Comparison of ENCODE assay signal across 10 mouse cellular contexts in the genomic region with DNA sequence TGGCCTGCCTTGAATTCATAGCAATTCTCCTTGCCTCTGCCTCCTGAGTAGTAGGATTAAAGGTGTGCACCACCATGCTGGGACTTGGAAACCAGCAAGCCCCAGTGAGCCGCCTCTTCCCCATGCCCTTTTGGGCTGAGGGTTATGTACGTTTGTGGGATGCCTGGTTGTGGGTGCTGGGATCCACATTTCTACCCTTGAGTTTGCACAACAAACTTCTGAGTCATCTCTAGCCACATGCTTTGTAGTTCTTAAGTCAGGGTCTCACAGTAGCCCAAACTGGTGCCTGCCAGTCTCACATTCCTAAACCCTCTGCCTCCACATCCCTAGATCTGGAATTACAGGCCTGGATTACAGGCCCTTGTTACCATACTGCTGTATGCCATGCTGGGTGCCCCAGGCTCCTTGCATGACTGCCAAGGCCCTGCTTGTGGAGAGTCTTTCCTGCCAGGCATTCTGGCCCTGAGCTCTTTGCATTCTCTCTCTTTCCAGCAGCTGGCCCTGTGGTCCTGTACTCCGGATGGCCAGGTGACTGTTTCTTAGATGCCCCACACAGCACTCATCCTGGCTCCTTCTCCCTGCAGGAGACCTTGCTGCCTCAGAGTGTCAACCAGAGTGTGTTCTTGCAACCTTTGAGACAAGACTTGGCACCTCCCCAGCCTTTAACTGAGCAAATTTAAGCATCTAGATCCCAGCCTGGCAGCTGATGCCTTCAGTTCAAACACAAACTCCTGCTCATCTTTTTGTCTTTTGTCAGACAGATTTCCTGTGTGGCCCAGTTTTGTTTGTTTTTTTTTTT. TPM values are rescaled to one million over a fixed set of nuclear protein-coding genes. Genes with fewer than 3 reads are reported as not detected.
A peak's percentile ranks its signal among the peaks of the same experiment; 100 is the strongest.
DNase-seq lines count a peak whose midpoint lies in the region; ATAC-seq and TF ChIP-seq lines count a peak whose summit lies in the region.
"Had no signal": no experiment of that assay in that cellular context is flagged by ENCODE, and none has a peak within 500 bp of the region (broad histone marks: within the 10 kb centered on the region; RNA-seq: fewer than 3 reads in every experiment).

No protein-coding gene starts in this region.

- H3K27ac ChIP-seq in hindbrain, postnatal 0 days: peak overlapping the region; percentile 61; the same call in 1 of the 2 replicates
- no peak overlapping the region for H3K27ac ChIP-seq in hindbrain, embryonic 10.5 days
- H3K27ac ChIP-seq: midbrain, embryonic 12.5 days had no signal

- H3K27me3 ChIP-seq in hindbrain, postnatal 0 days (ENCODE audit: insufficient read depth, low read length): no peaks in the 10 kb centered on the region
- H3K27me3 ChIP-seq in hindbrain, embryonic 10.5 days (ENCODE audit: insufficient read depth, poor library complexity, severe bottlenecking): no peaks in the 10 kb centered on the region
- H3K27me3 ChIP-seq: midbrain, embryonic 12.5 days had no signal

- no peak for DNase-seq in hindbrain, postnatal 0 days (ENCODE audit: low spot score)
- DNase-seq in hindbrain, embryonic 10.5 days (ENCODE audit: low spot score): no peak
- peak; percentile 24 for DNase-seq in thymus, postnatal 0 days (ENCODE audit: low spot score)
- no peak for DNase-seq in thymus, postnatal 36 days
- DNase-seq in cerebellum, adult 8-10 months: peak; percentile 51
- peak; percentile 9 to 22 for DNase-seq in natural killer cell, adult 2 months (ENCODE audit: low spot score in 2 of 2)
- no peak for DNase-seq in ovary, postnatal 10 days (ENCODE audit: low spot score)
- DNase-seq in retina, postnatal 1 day: no peak

- no peak overlapping the region for H3K4me2 ChIP-seq in hindbrain, postnatal 0 days (ENCODE audit: low read depth, low read length)
- H3K4me2 ChIP-seq: midbrain, embryonic 12.5 days had no signal

- 82% methylated on average over 3 of the region's 3 CpGs for WGBS in hindbrain, postnatal 0 days
- 77% methylated on average over 3 of the region's 3 CpGs for WGBS in hindbrain, embryonic 10.5 days

- no peak overlapping the region for H3K9ac ChIP-seq in hindbrain, postnatal 0 days (replicated peaks; ENCODE audit: low read length)
- H3K9ac ChIP-seq: midbrain, embryonic 12.5 days had no signal

- TF ChIP-seq CTCF in hindbrain, postnatal 0 days (IDR thresholded peaks at IDR 0.05; ENCODE audit: low read depth): no peak

- H3K9me3 ChIP-seq in hindbrain, postnatal 0 days (ENCODE audit: low read length): no peaks in the 10 kb centered on the region
- H3K9me3 ChIP-seq in hindbrain, embryonic 10.5 days: no peaks in the 10 kb centered on the region
- H3K9me3 ChIP-seq: midbrain, embryonic 12.5 days had no signal

- H3K36me3 ChIP-seq in hindbrain, postnatal 0 days (ENCODE audit: insufficient read depth, low read length): peaks cover 10% of the 10 kb centered on the region
- H3K36me3 ChIP-seq in hindbrain, embryonic 10.5 days: peaks cover 68% of the 10 kb centered on the region

- ATAC-seq in hindbrain, postnatal 0 days: no peak
- ATAC-seq: forebrain, embryonic 16.5 days had no signal

- no peak overlapping the region for H3K4me3 ChIP-seq in hindbrain, postnatal 0 days (ENCODE audit: low read length)
- no peak overlapping the region for H3K4me3 ChIP-seq in hindbrain, embryonic 10.5 days
- H3K4me3 ChIP-seq: midbrain, embryonic 12.5 days had no signal

- H3K4me1 ChIP-seq in hindbrain, postnatal 0 days (ENCODE audit: insufficient read depth, low read length): no peaks in the 10 kb centered on the region
- 0 out of 2 replicates have a peak, but pooled peaks cover 7% of the 10 kb centered on the region for H3K4me1 ChIP-seq in hindbrain, embryonic 10.5 days (replicated peaks)

RNA-seq across cellular contexts. Expression of a gene that starts 39.3 kb away (rescaled TPM):
- 75.3 and 80.4 TPM in 2 replicates for total RNA-seq in hindbrain, postnatal 0 days (2014; rRNA removed)
- polyA plus RNA-seq in hindbrain, postnatal 0 days (2015; fragmentation: Nextera tagmentation; extraction: Ambion mirVana): 53.5 and 58.6 TPM in 2 replicates
- polyA plus RNA-seq in hindbrain, embryonic 10.5 days (2016; fragmentation: Nextera tagmentation; extraction: Ambion mirVana): 75.1 and 80.4 TPM in 2 replicates
- 107 TPM in 2 replicates for polyA plus RNA-seq in thymus, postnatal 0 days (2015; fragmentation: Nextera tagmentation; extraction: Ambion mirVana)

RNA-seq across cellular contexts. Expression of a gene that starts 46.1 kb away (rescaled TPM):
- 50.2 and 61.3 TPM in 2 replicates for total RNA-seq in hindbrain, postnatal 0 days (2014; rRNA removed)
- polyA plus RNA-seq in hindbrain, postnatal 0 days (2015; fragmentation: Nextera tagmentation; extraction: Ambion mirVana): 59.2 and 65.8 TPM in 2 replicates
- polyA plus RNA-seq in hindbrain, embryonic 10.5 days (2016; fragmentation: Nextera tagmentation; extraction: Ambion mirVana): 103 and 110 TPM in 2 replicates
- polyA plus RNA-seq in thymus, postnatal 0 days (2015; fragmentation: Nextera tagmentation; extraction: Ambion mirVana): 30.2 and 31.1 TPM in 2 replicates

RNA-seq across cellular contexts. Expression of a gene that starts 52.3 kb away (rescaled TPM):
- 37.1 and 46.7 TPM in 2 replicates for total RNA-seq in hindbrain, postnatal 0 days (2014; rRNA removed)
- 38.6 and 44.5 TPM in 2 replicates for polyA plus RNA-seq in hindbrain, postnatal 0 days (2015; fragmentation: Nextera tagmentation; extraction: Ambion mirVana)
- polyA plus RNA-seq in hindbrain, embryonic 10.5 days (2016; fragmentation: Nextera tagmentation; extraction: Ambion mirVana): 63.3 and 68.7 TPM in 2 replicates
- polyA plus RNA-seq in thymus, postnatal 0 days (2015; fragmentation: Nextera tagmentation; extraction: Ambion mirVana): 27.0 and 29.1 TPM in 2 replicates

Comparison
In these comparisons a context has a peak if more than half of its experiments do, and no peak if none do; other contexts are left out.
1. DNase-seq: peak in thymus, postnatal 0 days (single experiment), cerebellum, adult 8-10 months (single experiment) and natural killer cell, adult 2 months (2 of 2); none in hindbrain, postnatal 0 days (single experiment), hindbrain, embryonic 10.5 days (single experiment), thymus, postnatal 36 days (0 of 2), ovary, postnatal 10 days (single experiment) and retina, postnatal 1 day (single experiment).